Mouse (Mus musculus): ENCODE measurements around the gene Tmem119.

Gene Tmem119

DNA sequence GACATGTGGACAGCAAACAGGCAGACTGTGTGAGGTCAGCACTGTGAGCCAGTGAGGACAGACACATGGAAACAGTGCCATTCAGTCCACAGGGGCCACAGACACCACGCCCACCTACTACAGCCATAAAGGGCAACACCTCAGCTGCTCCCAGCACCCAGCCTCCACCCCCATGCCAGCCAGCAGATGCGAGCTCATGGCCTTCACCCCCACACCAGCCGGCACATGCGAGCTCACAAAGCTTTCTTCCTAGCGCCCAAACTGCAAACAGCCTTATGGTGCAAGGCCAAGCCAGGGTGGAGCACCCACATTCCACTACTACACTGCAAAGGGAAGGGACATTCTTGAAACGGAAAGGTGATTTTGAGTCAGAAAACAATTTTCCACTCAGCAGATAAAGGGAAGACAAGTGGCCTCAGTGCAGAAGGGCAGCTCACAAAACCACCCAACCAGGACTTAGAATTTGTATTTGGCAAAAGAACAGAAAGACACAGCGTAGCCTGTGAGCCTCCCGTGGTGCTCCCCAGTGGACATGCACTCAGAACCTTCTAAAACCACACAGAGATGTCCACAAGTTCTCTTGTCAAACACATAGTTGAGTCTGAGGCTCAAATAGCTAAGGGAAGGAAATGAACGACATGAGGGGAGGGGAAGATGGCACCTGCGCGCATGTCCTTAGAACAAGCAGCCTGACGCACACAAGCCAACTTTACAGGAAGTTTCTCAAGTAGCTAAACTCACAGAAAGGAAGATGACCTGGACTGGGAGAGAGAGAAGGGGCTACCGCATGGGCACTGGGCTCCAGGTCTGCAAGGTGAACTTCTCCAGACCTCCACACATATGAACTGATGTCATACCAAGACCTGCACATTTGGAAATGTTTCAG is 34.4 kb downstream of the Tmem119 start:
- no peak for DNase-seq (ENCODE audit: low spot score in 2 of 2)

DNA sequence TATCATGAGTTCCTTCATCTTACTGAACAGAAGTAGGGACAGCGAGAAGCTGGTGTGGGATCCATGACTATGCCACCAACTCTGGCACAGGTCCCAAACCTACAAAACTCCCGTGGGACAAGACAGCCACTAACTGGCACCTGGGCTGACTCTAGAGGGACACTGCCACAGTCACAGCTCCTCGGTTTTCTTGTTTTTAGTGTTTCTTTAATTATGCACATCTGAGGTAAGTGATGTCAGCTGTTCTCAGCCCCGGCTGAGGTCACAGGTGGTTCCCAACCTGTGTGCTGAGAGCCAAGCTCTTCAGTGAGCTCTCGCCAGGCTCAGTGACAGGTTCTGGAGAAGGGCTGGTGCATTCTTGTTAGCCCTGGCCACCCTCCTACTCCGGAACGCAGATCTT is 35.9 kb downstream of the Tmem119 start:
- DNase-seq (ENCODE audit: low spot score in 2 of 2): no peak

DNA sequence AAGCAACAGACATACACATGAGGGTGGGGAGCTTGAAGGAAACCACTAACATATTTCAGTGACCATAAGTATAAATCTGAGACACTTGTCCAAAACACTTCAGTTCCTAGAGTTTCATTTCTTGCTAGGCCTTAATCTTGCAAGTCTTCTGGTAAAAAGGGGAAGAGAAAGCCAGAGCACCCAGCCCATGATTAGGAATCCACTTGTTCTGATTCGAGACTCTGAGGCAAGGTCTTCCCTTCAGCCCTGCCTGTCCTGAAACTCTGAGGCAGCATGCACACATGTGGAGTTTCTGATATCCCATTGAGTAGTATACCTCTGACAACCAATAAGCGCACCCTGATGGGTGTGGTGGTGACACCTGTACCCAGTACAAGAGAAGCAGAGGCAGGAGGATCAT is 38.7 kb downstream of the Tmem119 start:
- DNase-seq (ENCODE audit: low spot score in 2 of 2): no peak

DNA sequence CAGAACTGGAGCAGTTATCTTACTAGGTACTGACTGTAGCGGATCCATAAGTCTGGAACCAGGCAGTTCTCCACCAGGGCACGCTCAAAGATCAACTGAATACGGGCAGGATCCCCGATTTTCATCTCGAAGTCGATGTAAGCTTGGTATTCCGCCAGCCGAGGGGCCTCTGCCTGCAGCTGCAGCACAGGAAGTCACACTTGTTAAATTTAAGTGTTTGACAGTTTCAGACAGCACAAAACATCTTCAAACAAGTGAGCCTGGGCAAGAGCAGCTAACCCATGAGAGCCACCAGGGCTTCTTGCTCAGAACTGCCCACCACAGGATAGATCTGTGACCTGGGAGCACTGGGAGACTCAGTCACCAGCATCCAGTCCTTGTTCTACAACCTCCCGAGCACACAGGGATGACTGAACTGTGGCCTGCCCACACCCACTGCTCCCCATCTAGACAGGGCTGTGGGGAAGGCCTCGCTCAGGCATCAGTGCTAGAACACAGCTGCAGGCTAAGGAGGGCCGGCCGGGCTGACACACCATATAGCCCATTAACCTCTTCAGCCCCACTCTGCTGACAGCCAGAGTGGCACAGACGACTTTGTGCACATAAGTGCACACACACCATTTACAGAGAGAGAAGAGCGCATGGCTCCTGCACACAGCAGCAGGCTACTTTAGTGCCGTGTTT is 44.8 kb downstream of the Tmem119 start:
- DNase-seq (ENCODE audit: low spot score in 2 of 2): no peak

- DNase-seq (ENCODE audit: low spot score in 2 of 2): no peak
Measured at GRCm38 (mm10) chr5:113751521-113752157, 48.7 kb downstream of the Tmem119 start.

- DNase-seq (ENCODE audit: low spot score in 2 of 2): no peak
Measured at GRCm38 (mm10) chr5:113748556-113749331, 51.6 kb downstream of the Tmem119 start.

- no peak for DNase-seq (ENCODE audit: low spot score in 2 of 2)
Measured at GRCm38 (mm10) chr5:113747629-113748028, 52.7 kb downstream of the Tmem119 start.

Data from right cerebral cortex, postnatal 36 days (tissue).